Mouse (Mus musculus) cerebellum, adult 2 months (tissue): ENCODE data around the gene Tbxa2r. TPM values are rescaled to one million over a fixed set of nuclear protein-coding genes. Genes with fewer than 3 reads are reported as not detected.

Experiments
- DNase-seq, 2 experiments: peaks; one replicate each; pipeline ENCODE4 v3.0.0; 2021
- H3K27ac ChIP-seq: fragments of 200-500 bp; 2 replicates; pipeline ENCODE4 v1.5.1; 2012; ENCODE audit warnings: low read length, control low read depth, inconsistent platforms; ENCODE audit not compliant: insufficient read depth
- H3K27me3 ChIP-seq: fragments of 200-500 bp; 2 replicates; pipeline ENCODE4 v1.6.1; 2012; ENCODE audit warnings: inconsistent platforms, mild to moderate bottlenecking, low read length, moderate library complexity; ENCODE audit not compliant: control insufficient read depth, insufficient read depth
- H3K4me1 ChIP-seq: fragments of 200-500 bp; 2 replicates; pipeline ENCODE4 v1.6.1; 2011; ENCODE audit warnings: low read length; ENCODE audit not compliant: control insufficient read depth, insufficient read depth
- H3K4me3 ChIP-seq: fragments of 200-500 bp; replicated peaks from 2 replicates; pipeline ENCODE3; 2011; ENCODE audit warnings: mild to moderate bottlenecking, low read depth, low read length, control low read depth; ENCODE audit not compliant: insufficient read depth
- CTCF ChIP-seq: fragments of 200-500 bp; IDR thresholded peaks from 2 replicates; pipeline ENCODE4 v1.5.1; 2011; ENCODE audit warnings: low read depth, mild to moderate bottlenecking, control low read depth, low read length, moderate library complexity, borderline replicate concordance; ENCODE audit not compliant: insufficient read depth
- POLR2A ChIP-seq: fragments of 200-500 bp; IDR thresholded peaks from 2 replicates; pipeline ENCODE4 v1.6.1; 2011; ENCODE audit warnings: low read length, control low read depth, borderline replicate concordance; ENCODE audit not compliant: insufficient read depth
- WGBS: fragments of 180-500 bp; shearing (Covaris S2); methylation state at CpG from one replicate; pipeline ENCODE4 v1.1.7; 2018; 5-methylcytosine and 5-hydroxymethylcytosine counted together
- polyA plus RNA-seq: library from polyadenylated mRNA; depleted of rRNA; stranded (reverse); fragments of >200 nt; gene quantifications from 2 replicates; pipeline ENCODE4 v1.2.3, GENCODE M21; 2012

The Tbxa2r gene
- polyA plus RNA-seq, 1 experiment: 3.2 TPM

DNA sequence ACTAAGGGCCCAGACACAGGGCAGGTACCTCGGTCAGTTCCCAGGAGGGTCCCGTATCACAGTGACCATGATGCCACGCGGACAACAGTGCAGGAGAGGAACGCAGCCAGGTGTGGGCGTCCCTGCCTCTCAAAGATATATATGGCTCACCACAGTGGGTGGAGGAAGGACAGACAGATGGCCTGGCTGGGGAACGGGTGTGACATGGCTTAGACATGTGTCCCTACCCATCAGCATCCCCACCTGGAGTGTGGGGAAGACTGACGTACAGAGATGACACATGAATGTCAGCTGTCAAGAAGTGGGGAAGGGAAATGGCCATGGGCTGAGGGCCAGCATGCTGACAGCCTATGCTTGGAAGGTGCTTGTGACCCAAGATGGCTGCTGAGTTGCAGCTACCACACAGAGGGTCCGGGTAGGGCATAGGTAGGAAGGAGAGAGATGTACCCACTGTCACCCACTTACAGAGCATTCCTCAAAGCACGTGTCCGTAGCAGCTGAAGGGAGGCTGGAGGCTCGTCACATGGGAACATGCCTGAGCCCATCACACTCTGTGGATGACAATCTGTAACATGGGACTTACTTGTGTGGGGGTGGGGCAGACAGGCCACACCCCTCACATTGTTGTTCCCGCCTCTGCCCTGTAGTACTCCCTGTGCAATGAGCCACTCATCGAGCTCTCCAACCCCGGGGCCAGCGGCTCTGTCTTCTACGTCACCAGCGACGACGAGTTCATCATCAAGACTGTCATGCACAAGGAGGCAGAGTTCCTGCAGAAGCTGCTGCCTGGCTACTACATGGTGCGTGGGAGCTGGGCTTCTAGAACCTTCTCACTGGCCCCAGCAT, 21.5 kb upstream of the Tbxa2r start:
- Histone ChIP-seq H3K4me3 (no peak overlapping the region), H3K4me1 (peaks cover 49% of the 10 kb centered on the region), H3K27ac (no peak overlapping the region), H3K27me3 (no peaks in the 10 kb centered on the region)
- TF ChIP-seq CTCF (no peak), POLR2A (no peak)
- 50% methylated on average over 21 of the region's 21 CpGs for WGBS
- peak in 1 of 2 experiments; percentile 40 for DNase-seq

DNA sequence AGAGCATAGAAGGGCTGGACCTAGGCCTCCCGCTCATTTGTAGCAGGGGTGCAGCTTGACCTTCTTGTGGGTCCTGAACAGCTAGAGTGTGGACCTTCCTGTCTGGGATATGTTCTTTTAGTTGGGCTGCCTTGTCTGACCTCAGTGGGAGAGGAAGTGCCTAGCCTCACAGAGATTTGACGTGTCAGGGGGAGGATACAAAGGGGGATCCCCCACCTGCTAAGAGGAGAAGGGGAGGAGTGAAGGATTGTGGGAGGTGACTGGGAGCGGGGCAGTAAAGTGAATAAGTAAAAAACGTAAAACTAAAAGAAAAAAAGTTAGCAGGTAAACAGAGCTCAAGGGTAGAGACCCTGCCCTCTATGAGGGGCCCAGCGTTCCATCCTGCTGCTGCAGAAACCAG, 19.0 kb upstream of the Tbxa2r start:
- TF ChIP-seq POLR2A: no peak
- TF ChIP-seq CTCF: no peak
- Histone ChIP-seq H3K4me3 (no peak overlapping the region), H3K27me3 (no peaks in the 10 kb centered on the region), H3K27ac (no peak overlapping the region), H3K4me1 (peaks cover 26% of the 10 kb centered on the region)
- no peak for DNase-seq
- WGBS: 84% methylated on average over 5 of the region's 5 CpGs

DNA sequence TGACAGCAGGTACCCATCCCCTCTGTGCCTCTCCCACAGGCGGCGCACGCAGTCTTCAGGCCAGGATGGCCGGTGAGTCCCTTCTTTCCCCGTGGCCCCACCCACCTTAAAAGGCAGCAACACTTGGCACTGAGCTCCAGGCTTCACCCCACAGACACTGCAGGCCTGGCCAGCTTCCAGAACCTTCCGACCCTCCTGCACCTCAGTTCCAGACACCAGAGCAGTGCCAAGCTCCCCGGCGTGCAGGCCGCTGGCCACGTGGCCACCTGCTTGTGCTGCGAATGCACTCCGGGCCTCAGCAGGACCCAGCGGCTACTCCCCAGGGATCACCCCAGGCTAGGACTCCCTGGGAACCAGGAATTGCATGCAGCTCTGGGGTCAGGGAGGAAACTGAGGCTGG, 14.9 kb upstream of the Tbxa2r start:
- H3K27ac ChIP-seq: no peak overlapping the region
- H3K4me1 ChIP-seq: peaks cover 8% of the 10 kb centered on the region; the same call in 1 of the 2 replicates
- 49% methylated on average over 13 of the region's 13 CpGs for WGBS
- TF ChIP-seq POLR2A: no peak
- no peak for TF ChIP-seq CTCF
- no peaks in the 10 kb centered on the region for H3K27me3 ChIP-seq
- peak in 1 of 2 experiments; percentile 29 for DNase-seq
- no peak overlapping the region for H3K4me3 ChIP-seq

DNA sequence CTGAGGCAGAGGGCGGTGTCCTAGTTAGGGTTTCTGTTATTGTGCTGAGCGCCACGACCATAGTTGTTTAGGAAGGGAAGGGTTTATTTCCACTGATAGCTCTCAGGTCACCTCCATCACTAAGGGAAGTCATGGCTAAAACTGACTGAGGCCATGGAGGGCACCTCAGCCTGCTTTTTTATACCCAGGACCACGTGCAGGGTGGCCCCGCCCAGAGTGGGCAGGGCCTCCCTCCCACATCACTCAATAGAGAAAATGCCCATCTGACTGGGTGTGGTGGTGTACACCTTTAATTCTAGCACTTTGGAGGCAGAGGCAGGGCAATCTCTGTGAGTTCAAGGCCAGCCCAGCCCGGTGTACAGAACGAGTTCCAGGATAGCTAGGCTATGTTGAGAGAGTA, 14.3 kb upstream of the Tbxa2r start:
- no peak for DNase-seq
- Histone ChIP-seq H3K27ac (no peak overlapping the region), H3K27me3 (no peaks in the 10 kb centered on the region), H3K4me1 (peaks cover 10% of the 10 kb centered on the region; the same call in 1 of the 2 replicates), H3K4me3 (no peak overlapping the region)
- WGBS: 79% methylated on average over 7 of the region's 7 CpGs
- TF ChIP-seq CTCF (no peak), POLR2A (no peak)

DNA sequence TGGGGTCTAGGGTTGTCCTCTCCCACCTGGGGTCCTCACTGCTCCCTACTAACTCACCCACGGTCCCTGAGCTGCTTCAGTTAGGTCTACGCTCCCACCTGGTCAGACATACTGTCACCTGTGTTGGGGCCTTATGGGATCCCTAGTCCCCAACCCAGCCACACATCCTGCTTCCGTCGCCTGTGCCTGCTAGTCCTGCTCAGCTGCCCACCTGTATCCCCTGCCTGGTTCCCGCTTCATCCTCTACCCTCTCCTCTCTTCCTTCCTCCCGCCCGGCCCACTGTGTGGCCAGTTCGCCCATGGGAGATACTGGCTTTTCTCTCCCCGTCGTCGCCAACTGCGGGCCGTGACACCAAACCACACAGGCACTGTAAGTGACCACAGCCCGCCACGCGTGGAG, 12.9 kb upstream of the Tbxa2r start:
- no peak for TF ChIP-seq POLR2A
- TF ChIP-seq CTCF: no peak
- no peaks in the 10 kb centered on the region for H3K27me3 ChIP-seq
- H3K4me1 ChIP-seq: peaks cover 17% of the 10 kb centered on the region; the same call in 1 of the 2 replicates
- no peak overlapping the region for H3K27ac ChIP-seq
- DNase-seq: no peak
- H3K4me3 ChIP-seq: no peak overlapping the region
- 94% methylated on average over 16 of the region's 16 CpGs for WGBS

DNA sequence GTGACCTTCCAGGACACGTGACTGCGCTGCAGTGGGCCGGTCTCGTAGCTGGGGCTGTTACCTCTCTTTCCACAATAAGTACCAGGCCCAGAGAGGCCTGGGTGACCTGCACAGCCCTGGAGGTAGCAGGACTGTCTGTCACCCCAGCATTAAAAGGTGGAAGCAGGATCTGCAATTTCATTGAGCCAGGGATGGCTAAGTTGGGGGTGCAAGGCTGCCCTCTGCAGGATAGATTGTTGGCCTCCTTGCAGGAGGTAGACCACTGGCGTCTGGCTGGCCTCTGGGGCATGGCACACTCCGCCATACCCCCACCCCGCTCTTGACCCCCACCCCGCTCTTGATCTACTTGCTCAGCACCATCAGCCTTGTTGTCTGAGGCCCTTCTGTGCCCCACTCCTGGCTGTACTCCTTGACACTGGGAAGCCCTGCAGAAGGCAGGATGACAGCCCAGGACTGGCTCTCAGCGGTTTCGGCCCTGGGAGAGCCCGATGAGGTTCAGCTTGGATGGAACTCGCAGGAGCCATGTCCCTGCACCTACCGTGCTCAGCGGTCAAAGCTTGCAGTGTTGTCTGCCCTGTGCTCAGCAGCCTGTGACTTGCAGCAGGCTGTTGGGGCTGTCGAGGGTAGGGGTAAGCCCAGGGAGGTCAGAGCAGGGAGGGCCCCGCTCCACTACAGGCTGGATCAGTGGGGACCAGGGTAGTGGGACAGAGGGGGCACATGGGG, 12.0 kb upstream of the Tbxa2r start:
- peak; percentile 54; the same call in 1 of the 2 replicates for TF ChIP-seq CTCF
- no peak for TF ChIP-seq POLR2A
- Histone ChIP-seq H3K4me3 (no peak overlapping the region), H3K27me3 (no peaks in the 10 kb centered on the region), H3K4me1 (peaks cover 17% of the 10 kb centered on the region; the same call in 1 of the 2 replicates), H3K27ac (no peak overlapping the region)
- DNase-seq: peak; percentile 44 to 58
- WGBS: 40% methylated on average over 16 of the region's 16 CpGs

DNA sequence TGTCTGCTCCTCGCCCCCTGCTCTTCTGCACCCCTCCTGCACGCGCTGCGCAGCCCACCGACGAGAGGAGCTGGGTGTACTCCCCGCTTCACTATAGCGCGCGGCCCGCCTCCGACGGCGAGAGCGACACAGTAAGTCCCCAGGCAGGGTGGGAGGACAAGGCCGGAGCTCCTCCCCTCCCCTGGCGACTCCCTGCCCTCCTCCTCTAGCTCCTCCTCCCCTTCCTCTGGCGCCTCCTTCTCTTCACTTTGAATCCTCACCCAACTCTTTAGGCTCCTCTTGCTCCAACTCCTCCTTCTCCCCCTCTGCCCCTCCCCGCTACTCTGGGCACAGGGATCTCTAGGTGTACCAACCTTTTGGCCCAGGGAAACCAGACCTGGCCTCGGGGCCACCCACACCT, 11.3 kb upstream of the Tbxa2r start:
- peaks cover 17% of the 10 kb centered on the region; the same call in 1 of the 2 replicates for H3K4me1 ChIP-seq
- peak in 1 of 2 experiments; percentile 38 for DNase-seq
- WGBS: 32% methylated on average over 20 of the region's 20 CpGs
- no peaks in the 10 kb centered on the region for H3K27me3 ChIP-seq
- no peak overlapping the region for H3K4me3 ChIP-seq
- TF ChIP-seq CTCF (no peak), POLR2A (no peak)
- H3K27ac ChIP-seq: no peak overlapping the region
